Mouse (Mus musculus) macrophage (primary cell): ENCODE data around the gene Gtf2ird2. TPM values are rescaled to one million over a fixed set of nuclear protein-coding genes. Genes with fewer than 3 reads are reported as not detected.
A peak's percentile ranks its signal among the peaks of the same experiment; 100 is the strongest.

ENCODE experiments used
- H3K27ac ChIP-seq: fragments of 350-480 bp; formaldehyde crosslinking; 2 replicates; pipeline ENCODE4 v1.9.0; 2021
- H3K36me3 ChIP-seq: fragments of 350-480 bp; formaldehyde crosslinking; 2 replicates; pipeline ENCODE4 v1.9.0; 2021; ENCODE audit errors: inconsistent target
- H3K4me3 ChIP-seq: fragments of 350-480 bp; formaldehyde crosslinking; 2 replicates; pipeline ENCODE4 v1.9.0; 2021; ENCODE audit errors: inconsistent target
- H3K79me2 ChIP-seq: fragments of 350-480 bp; formaldehyde crosslinking; 2 replicates; pipeline ENCODE4 v1.9.0; 2021; ENCODE audit errors: inconsistent target
- WGBS: methylation state at CpG from one replicate; pipeline ENCODE4 v1.1.7; 2026; ENCODE audit warnings: inconsistent platforms; ENCODE audit not compliant: missing documents; 5-methylcytosine and 5-hydroxymethylcytosine counted together
- polyA plus RNA-seq: library from polyadenylated mRNA; stranded (reverse); fragments of 250-400 nt; gene quantifications from 3 replicates; pipeline ENCODE4 v1.2.4, GENCODE M21; 2018; ENCODE audit warnings: inconsistent platforms

The Gtf2ird2 gene
- polyA plus RNA-seq, 1 experiment from 2014 or later, result 3.6 TPM

DNA sequence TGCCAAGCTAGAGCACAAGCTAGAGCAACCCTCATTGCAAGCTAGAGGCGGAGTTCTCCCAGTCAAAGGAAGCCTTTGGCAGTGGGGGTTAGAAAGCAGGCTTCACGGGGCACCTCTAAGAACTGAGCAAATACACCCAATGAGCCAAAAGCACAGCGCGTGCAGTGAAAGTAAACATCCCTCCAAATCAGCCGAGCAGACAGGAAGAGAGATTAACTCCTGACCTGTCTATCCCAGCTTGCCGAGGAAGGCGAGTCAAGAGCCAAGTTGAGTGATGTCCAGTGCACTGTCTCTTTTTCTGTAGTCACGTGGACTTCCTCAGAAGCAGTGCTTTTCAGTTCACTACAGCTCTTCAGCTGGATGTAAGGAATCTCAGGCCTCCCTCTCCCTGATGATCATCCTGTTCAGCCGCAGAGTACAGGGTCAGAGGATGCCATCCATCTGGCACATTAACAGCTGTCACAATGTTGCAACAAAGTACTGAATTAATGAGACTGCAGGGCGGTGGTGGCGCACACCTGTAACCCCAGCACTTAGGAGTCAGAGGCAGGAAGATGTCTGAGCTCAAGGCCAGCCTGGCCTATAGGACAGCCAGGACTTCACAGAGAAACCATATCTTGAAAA is 26.2 kb downstream of the Gtf2ird2 start:
- WGBS, result 80% methylated on average over 11 of the region's 11 CpGs
- no peak overlapping the region for H3K4me3 ChIP-seq
- H3K27ac ChIP-seq, result no peak overlapping the region
- no peaks in the 10 kb centered on the region for H3K79me2 ChIP-seq
- H3K36me3 ChIP-seq, result no peaks in the 10 kb centered on the region

DNA sequence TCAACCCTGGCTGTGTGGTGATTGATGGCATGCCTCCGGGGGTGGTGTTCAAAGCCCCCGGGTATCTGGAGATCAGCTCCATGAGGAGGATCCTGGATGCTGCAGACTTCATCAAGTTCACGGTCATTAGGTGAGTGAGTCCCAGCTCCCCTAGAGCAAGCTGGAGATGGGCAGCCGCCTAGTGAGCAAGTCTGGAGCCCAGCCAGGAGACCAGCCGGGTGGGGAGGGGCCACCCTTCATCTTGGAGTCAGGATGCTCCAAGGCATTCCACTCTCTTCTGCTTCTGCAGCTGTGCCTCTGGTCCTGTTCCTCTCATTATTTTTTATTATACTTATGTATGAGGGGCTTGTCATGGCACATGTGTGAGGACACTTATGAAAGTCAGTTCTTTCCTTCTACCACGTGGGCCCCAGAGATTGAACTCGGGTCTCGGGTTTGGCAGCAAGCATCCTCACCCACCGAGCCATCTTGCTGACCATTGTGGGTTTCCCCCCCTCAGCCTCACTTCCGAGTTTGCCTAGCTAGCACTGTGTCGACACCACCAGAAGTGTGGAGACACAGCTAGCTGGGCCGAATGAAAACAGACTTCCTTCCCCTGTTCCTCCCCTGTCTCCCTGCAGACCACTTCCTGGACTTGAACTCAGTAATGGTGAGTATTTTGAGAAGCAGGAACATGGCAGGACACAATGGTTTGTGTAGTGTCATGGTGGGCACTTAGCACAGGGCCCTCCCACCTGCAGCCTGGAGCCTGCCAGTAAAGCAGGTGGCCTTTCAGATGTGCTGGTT is 30.4 kb downstream of the Gtf2ird2 start:
- peak overlapping the region; percentile 43 for H3K27ac ChIP-seq
- H3K36me3 ChIP-seq, result peaks cover under 1% of the 10 kb centered on the region; the same call in 1 of the 2 replicates
- WGBS, result 19% methylated on average over 11 of the region's 12 CpGs
- H3K79me2 ChIP-seq, result no peaks in the 10 kb centered on the region
- H3K4me3 ChIP-seq, result no peak overlapping the region

DNA sequence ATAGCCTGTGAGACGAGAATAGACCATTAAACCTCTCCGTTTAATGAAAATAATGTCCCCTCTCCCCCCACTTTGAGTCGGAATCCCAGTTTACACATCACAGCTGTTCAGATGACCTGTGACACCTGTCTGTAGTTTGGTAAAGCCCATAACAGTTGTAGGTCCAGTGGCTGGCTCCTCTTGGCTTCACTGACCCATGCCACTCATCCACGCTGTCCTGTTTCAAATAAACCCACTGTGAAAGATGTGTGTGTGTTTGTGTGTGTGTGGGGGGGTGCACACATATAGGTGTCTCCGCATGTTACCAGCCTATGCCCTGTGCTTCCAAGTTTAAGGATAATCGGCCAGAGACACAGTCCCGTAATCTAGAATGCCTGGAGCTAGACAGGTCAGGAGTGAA is 34.1 kb downstream of the Gtf2ird2 start:
- Histone ChIP-seq H3K27ac (no peak overlapping the region), H3K79me2 (no peaks in the 10 kb centered on the region), H3K36me3 (peaks cover 36% of the 10 kb centered on the region), H3K4me3 (no peak overlapping the region)
- 95% methylated on average over 5 of the region's 7 CpGs for WGBS

DNA sequence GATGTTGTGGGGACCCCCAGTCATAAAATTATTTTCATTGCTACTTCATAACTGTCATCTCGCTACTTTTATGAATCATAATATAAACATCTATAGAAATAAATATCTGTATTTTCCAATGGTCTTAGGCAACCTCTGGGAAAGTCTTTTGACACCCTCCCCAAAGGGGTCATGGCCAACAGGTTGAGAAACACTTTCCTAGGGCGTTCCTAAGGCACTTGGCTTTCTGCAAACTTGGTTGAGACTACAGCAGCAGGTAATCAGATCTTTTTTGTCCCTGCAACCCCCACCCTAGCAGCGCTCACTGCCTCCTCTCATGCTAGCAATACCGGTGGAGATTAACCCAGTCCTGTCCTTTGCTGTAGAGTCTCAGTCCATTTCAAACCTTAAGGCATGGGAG is 37.5 kb downstream of the Gtf2ird2 start:
- Histone ChIP-seq H3K27ac (no peak overlapping the region), H3K36me3 (peaks cover 69% of the 10 kb centered on the region), H3K4me3 (no peak overlapping the region), H3K79me2 (peaks cover 28% of the 10 kb centered on the region)
- WGBS, result 62% methylated on average over 4 of the region's 4 CpGs

DNA sequence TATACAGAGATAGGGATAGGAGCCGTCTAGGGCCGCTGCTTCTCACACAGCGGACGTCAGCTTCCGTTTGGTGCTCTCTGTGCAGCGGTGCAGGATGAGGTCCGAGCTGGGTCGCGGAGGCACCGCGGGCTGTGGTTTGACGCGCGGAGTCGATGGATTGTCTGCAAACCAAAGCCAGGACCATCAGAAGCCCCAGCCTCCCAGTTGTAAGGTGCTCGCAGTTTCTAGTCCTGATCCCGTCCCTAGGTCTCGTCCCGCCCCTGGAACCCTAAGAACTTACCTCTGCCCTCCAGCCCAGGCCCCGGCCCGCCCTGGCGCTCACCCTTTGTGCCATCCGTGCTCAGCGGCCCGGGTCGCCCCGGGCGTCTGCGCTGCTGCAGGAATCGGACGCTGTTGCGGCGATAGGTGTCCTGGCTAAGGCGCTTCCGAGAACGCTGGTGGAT is 37.9 kb downstream of the Gtf2ird2 start:
- Histone ChIP-seq H3K79me2 (peaks cover 33% of the 10 kb centered on the region), H3K27ac (no peak overlapping the region), H3K4me3 (no peak overlapping the region), H3K36me3 (peaks cover 74% of the 10 kb centered on the region)
- 51% methylated on average over 26 of the region's 36 CpGs for WGBS

DNA sequence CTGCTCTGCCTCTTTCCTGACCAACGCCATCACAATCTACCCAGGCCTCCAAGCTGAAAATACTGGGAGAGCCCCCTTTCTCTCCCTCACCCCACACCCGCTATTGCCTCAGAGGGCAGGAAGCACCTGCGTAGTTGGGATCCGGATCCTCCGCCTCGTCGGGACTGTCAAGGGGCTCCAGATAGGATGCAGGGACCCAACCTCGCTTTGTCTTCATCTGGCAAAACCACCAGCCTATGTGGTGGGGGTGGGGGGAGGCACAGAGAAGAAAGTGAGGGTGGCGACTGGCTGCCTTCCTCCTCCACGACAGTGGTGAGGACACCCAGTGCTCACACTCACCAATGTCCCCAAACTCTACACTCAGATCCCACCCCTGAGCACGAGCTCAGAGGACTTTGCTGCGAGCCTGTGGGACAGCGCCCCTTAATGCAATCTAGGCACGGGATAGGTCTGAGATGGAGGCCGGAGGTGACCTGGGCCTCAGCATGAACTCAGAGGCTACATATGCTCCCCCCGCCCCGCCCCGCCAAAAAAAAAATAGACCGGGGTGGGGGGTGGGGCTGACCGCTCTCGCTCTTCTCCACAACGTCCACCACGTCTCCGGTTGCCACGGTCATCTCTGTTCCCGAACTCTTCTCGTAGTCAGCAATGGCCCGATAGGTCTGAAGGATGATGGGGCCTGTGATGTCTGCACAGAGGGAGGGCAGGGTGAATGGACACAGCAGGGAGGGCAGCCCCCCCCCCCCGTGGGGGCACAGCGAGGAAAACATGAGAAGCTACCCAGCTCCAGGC is 41.5 kb downstream of the Gtf2ird2 start:
- 52% methylated on average over 28 of the region's 30 CpGs for WGBS
- Histone ChIP-seq H3K27ac (no peak overlapping the region), H3K36me3 (peaks cover 69% of the 10 kb centered on the region), H3K79me2 (peaks cover 60% of the 10 kb centered on the region), H3K4me3 (no peak overlapping the region)

DNA sequence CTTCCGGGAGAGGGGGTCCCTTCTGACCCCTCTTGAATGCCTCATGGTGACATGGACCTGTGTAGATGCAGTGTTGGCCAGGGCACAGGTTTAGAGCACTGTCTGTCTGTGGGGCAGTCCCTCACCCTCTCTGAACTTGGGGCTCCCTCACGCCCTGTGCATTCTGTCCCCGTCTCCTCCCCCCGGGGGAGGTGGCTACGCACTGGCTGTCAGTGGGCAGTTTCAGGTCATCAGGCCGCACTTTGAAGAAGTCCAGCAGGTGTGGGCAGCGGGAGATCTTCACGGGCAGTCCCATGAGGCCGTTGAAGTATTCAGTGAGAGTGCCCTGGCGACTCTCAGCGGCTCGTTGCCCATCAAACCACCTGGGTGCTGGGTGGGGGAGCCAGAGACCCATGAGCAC is 43.1 kb downstream of the Gtf2ird2 start:
- Histone ChIP-seq H3K79me2 (peaks cover 60% of the 10 kb centered on the region), H3K27ac (no peak overlapping the region), H3K36me3 (peaks cover 54% of the 10 kb centered on the region), H3K4me3 (peak overlapping the region; percentile 78; the same call in 1 of the 2 replicates)
- WGBS, result 79% methylated on average over 12 of the region's 12 CpGs

DNA sequence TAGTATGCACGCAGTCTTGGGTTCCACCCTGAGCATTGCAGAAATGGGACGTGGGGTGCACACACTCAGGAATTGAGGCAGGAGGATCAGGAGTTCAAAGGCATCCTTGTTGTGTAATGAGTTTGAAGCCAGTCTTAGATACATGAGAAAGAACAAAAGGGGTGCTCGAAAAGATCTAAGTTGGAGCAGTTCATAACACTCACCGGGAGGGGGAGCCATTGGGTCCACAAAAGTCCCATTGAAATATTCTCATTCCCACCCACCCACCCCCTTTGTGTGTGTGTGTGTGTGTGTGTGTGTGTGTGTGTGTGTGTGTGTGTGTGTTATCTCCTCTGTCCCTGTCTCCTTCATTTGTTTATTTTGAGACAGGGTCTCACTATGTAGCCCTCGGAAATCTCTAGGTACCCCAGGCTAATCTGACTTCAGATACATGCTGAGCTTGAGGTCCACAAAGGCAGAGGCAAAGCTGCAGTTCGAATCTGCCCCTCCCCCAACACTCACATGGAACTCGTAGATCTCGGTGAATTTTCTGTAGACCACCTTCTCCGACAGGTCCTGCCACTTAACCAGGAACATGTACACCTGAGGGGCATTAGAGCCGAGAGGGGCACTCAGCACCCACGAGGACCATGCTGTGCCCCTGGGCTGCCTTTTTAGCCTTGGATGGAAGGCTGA is 43.9 kb downstream of the Gtf2ird2 start:
- H3K27ac ChIP-seq, result peak overlapping the region; percentile 95
- 12% methylated on average over 11 of the region's 11 CpGs for WGBS
- peaks cover 60% of the 10 kb centered on the region for H3K79me2 ChIP-seq
- H3K36me3 ChIP-seq, result peaks cover 47% of the 10 kb centered on the region
- peak overlapping the region; percentile 78 for H3K4me3 ChIP-seq

DNA sequence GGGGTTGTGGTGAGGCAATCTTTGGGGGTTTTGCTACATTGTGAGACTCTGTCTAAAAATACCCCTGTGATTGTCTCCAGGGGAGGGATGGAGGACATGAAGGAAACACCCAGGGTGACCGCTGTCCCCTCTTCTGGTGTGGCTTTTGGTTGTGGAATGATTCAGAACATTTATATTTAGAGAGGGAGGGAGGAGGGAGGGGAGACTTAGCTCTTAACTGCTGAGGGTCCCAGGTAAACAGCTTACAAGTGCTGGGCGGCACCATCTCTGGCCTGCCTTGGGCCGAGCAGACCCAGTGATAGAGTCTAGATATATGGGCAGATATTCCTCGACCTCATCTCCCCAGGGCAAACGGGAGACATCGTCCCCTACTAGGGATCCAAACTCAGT is 44.4 kb downstream of the Gtf2ird2 start:
- 11% methylated on average over 6 of the region's 6 CpGs for WGBS
- H3K4me3 ChIP-seq, result peak overlapping the region; percentile 78
- H3K27ac ChIP-seq, result peak overlapping the region; percentile 95
- H3K79me2 ChIP-seq, result peaks cover 60% of the 10 kb centered on the region
- peaks cover 42% of the 10 kb centered on the region for H3K36me3 ChIP-seq

DNA sequence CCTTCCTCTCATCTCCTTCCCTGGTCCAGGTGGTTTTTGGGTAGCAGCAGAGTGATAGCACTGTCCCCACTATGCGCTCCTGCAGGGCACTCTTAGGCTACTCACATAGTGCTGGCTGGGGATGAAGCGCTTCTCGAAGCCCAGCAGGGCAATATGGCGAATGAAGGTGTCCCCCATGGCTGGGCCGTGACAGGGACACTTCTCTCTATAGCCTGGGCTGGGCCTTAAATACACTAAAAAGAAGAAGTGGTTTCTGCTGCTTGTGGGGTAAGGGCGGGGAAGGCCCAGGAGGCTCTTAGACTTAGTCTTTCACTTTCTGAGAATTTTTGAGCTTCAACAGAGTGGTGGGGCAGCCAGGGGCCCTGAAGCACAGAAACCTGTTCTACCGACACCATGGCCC is 45.6 kb downstream of the Gtf2ird2 start, which contains the start of gene Ncf1:
Gene Ncf1 (minus strand): TSS at position 235 of the 400 bp plus-strand sequence.
- Histone ChIP-seq H3K36me3 (peaks cover 30% of the 10 kb centered on the region; the same call in 1 of the 2 replicates), H3K4me3 (peak within 1 kb of the TSS; percentile 78), H3K27ac (peak within 1 kb of the TSS; percentile 95), H3K79me2 (peaks cover 51% of the 10 kb centered on the region)
- WGBS, result 2% methylated on average over 7 of the region's 7 CpGs

DNA sequence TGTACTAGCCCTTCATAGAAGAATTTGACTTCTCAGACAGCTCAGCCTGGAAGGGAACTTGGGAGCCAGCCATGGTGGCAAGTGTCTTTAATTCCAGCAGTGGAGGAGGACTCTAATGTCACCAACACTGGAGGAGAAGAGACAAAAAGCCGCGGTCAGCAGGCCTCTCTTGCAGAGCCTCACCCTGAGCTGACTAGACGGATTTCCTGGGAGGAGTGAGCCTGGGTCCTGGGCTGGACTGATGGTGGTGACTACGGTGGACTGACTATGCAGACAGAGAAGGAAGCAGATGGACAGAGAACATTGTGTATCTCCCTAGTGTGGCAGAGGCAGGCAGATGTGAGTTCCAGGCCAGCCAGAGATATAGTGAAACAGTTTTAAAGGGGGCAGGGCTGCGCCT is 47.6 kb downstream of the Gtf2ird2 start:
- peak overlapping the region; percentile 95 for H3K27ac ChIP-seq

DNA sequence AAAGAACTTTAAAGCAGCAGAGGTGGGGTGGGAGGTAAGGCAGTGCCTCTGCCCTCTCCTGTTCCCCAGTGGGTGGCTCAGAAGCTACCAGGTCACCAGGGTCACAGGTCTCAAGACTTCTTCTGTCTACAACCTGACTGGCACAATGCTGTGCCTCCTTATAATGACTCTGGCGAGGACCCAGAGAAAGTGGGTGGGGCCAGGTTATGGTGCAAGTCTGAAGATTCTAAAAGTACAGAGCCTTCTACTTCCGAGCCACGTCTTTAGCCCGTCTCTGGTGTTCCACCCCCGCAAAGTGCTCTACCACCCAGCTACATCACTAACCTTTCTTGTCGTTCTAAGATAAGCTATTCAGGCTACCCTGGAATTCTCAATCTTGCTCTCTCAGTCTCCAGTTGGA is 48.3 kb downstream of the Gtf2ird2 start:
- H3K27ac ChIP-seq, result peak overlapping the region; percentile 95
- WGBS, result 16% methylated on average over 6 of the region's 6 CpGs
- peaks cover 4% of the 10 kb centered on the region; the same call in 1 of the 2 replicates for H3K36me3 ChIP-seq
- H3K79me2 ChIP-seq, result peaks cover 24% of the 10 kb centered on the region
- no peak overlapping the region for H3K4me3 ChIP-seq

More for the DNA sequence above, 47.6 kb downstream of the Gtf2ird2 start:
- Histone ChIP-seq H3K36me3 (peaks cover 10% of the 10 kb centered on the region; the same call in 1 of the 2 replicates), H3K4me3 (no peak overlapping the region), H3K79me2 (peaks cover 31% of the 10 kb centered on the region)
- WGBS, result 10% methylated on average over 4 of the region's 5 CpGs

DNA sequence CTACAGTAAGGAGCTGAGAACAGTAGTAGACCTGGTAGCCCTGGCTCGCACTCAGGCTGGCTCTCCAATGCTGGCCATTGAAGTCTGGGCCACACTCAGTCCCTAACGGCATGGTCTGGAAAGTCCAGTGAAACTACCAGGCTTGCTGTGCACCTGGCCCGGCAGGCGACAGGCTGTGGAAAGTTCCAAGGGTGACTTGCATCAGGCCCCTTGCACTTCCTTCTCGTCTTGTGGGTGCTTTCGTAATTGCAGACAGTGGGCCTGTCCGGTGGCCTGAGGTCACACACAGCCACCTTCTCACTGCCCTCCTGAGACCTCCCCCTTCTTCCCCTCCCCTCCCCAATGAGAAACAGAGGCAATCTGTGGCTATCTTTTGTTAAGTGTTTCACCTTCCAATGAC is 48.7 kb downstream of the Gtf2ird2 start:
- Histone ChIP-seq H3K27ac (peak overlapping the region; percentile 95), H3K36me3 (peaks cover 6% of the 10 kb centered on the region), H3K79me2 (peaks cover 19% of the 10 kb centered on the region), H3K4me3 (no peak overlapping the region)
- under 1% methylated on average over 7 of the region's 7 CpGs for WGBS

DNA sequence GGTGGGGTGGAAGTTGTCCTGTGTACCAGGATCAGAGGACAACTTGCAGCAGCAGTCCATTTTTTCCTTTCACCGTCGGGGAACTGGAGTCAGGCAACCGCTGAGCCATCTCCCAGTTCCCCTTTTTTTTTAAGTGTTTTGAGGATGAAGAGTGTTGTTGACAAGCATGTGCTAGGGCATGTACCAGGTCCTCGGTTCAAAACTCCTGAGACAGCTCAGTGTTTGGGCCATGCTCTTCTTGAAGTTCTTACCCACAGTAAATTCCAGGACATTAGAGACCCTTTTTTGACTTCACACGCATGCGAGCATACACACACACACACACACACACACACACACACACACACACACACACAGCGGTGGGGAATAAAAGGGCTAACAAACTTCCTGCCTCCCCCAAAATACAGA is 49.4 kb downstream of the Gtf2ird2 start:
- H3K36me3 ChIP-seq, result peaks cover 13% of the 10 kb centered on the region
- H3K27ac ChIP-seq, result peak overlapping the region; percentile 95
- peaks cover 13% of the 10 kb centered on the region for H3K79me2 ChIP-seq
- H3K4me3 ChIP-seq, result no peak overlapping the region
- WGBS, result 8% methylated on average over 7 of the region's 7 CpGs
